Mouse (Mus musculus) neural tube, embryonic 15.5 days (tissue): Measurements from ENCODE around the gene Sec16b. TPM values are rescaled to one million over a fixed set of nuclear protein-coding genes. Genes with fewer than 3 reads are reported as not detected.
A peak's percentile ranks its signal among the peaks of the same experiment; 100 is the strongest.

Experiments
- ATAC-seq: fragments of 200-750 bp; cut with Nextera tagmentation; 2 replicates; pipeline ENCODE4 v1.8.0; 2017; ENCODE audit warnings: mild to moderate bottlenecking, moderate TSS enrichment, moderate library complexity; ENCODE audit not compliant: low FRiP score
- H3K27ac ChIP-seq: fragments of 300-500 bp; sonication (generic); replicated peaks from 2 replicates; pipeline ENCODE4 v1.5.1; 2015; ENCODE audit warnings: mild to moderate bottlenecking, inconsistent platforms
- H3K27me3 ChIP-seq: fragments of 300-500 bp; sonication (generic); replicated peaks from 2 replicates; pipeline ENCODE4 v1.6.1; 2015; ENCODE audit warnings: inconsistent platforms
- H3K36me3 ChIP-seq: fragments of 300-500 bp; sonication (generic); 2 replicates; pipeline ENCODE4 v1.6.1; 2015; ENCODE audit warnings: inconsistent platforms
- H3K4me1 ChIP-seq: fragments of 300-500 bp; sonication (generic); 2 replicates; pipeline ENCODE4 v1.6.1; 2015; ENCODE audit warnings: inconsistent platforms
- H3K4me2 ChIP-seq: fragments of 300-500 bp; sonication (generic); 2 replicates; pipeline ENCODE4 v1.6.1; 2015; ENCODE audit warnings: inconsistent platforms, mild to moderate bottlenecking, moderate library complexity
- H3K4me3 ChIP-seq: fragments of 300-500 bp; sonication (generic); replicated peaks from 2 replicates; pipeline ENCODE4 v1.5.1; 2015; ENCODE audit warnings: mild to moderate bottlenecking, inconsistent platforms
- H3K9ac ChIP-seq: fragments of 300-500 bp; sonication (generic); replicated peaks from 2 replicates; pipeline ENCODE4 v1.6.1; 2015; ENCODE audit warnings: mild to moderate bottlenecking, inconsistent platforms
- H3K9me3 ChIP-seq: fragments of 300-500 bp; sonication (generic); replicated peaks from 2 replicates; pipeline ENCODE4 v1.6.1; 2016; ENCODE audit warnings: inconsistent platforms
- WGBS: fragments of 180-500 bp; shearing (Covaris S2); methylation state at CpG from one replicate; pipeline ENCODE4 v1.1.7; 2015; ENCODE audit warnings: mixed read lengths; 5-methylcytosine and 5-hydroxymethylcytosine counted together
- polyA plus RNA-seq: library from polyadenylated mRNA; unstranded; fragments of >200 nt; fragmentation: Nextera tagmentation; extraction: Ambion mirVana; gene quantifications from 2 replicates; pipeline ENCODE4 v1.2.1, GENCODE M21; 2015

Sec16b gene
- polyA plus RNA-seq, 1 experiment from 2014 or later, result 0.45 TPM

DNA sequence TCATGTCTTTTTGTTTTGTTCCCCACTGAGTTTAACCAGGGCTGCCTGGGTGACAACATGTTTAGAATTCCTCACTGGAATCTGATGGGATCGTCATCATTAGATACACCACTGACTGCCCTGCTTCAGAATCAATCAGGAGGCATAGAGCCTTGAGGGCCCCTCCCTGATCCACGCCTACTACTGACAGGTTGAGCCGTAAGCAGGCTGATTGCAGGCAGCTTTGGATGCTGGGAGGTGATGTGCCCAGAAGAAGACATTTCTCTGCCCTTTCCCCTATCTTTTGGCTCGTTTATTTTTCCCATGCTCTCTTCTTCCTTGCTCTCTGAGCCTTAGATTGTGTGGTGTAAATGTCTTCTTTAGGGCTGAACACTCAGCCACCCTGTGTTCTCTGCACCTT is 7.8 kb downstream of the Sec16b start:
- Histone ChIP-seq H3K27me3 (0 out of 2 replicates have a peak, but pooled peaks cover 3% of the 10 kb centered on the region), H3K4me2 (no peak overlapping the region), H3K27ac (no peak overlapping the region), H3K4me3 (no peak overlapping the region), H3K9ac (no peak overlapping the region), H3K9me3 (no peaks in the 10 kb centered on the region), H3K36me3 (no peaks in the 10 kb centered on the region), H3K4me1 (peaks cover 17% of the 10 kb centered on the region)
- no peak for ATAC-seq
- WGBS, result 78% methylated on average over 4 of the region's 4 CpGs

DNA sequence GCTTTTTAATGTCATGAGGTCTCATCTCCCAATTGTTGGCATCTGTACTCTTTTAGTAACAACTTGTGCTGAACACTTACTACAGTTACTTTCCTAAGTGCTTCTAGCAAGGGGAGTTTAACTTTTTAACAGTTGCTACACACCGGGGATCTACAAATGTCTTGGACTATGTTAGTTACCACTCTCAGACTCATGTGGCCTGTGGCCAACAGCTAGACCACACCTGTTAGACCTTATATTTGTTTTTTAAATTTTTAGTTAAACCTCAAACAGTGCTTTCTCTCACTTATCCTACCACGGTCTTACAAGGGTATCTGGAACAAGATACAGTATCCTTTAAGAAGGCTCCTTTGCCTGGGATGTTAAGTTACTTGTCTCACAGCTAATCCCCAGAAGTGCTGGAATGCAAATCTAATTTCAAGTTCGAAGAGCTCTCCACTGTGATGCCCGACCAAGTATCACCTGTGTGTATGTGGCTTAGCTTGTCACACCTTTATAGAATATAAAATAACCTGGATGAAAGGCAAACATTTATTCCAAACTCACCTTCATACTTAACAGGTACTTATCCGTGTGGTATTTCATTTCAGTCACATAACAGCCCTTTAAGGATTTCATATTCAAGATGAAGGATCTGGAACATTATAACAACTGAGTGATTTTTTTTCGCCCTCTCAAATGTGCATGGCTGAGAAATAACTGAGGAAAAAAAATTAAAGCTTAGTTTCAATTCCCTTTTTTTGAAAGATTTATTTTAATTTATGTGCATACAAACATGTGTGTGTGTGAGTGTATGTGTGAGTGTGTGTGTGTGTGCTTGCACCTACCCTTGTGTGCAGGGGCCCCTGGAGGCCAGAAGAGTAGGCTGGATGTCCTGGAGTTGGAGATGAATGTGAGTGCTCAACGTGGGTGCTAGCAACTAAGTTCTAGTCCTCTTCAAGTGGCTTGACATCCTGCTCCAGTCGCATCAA is 10.6 kb downstream of the Sec16b start:
- H3K36me3 ChIP-seq, result no peaks in the 10 kb centered on the region
- H3K4me1 ChIP-seq, result peaks cover 12% of the 10 kb centered on the region
- 90% methylated on average over 8 of the region's 8 CpGs for WGBS
- no peak overlapping the region for H3K27ac ChIP-seq
- H3K9ac ChIP-seq, result no peak overlapping the region
- ATAC-seq, result no peak
- H3K9me3 ChIP-seq, result no peaks in the 10 kb centered on the region
- no peak overlapping the region for H3K4me2 ChIP-seq
- no peaks in the 10 kb centered on the region for H3K27me3 ChIP-seq
- no peak overlapping the region for H3K4me3 ChIP-seq

DNA sequence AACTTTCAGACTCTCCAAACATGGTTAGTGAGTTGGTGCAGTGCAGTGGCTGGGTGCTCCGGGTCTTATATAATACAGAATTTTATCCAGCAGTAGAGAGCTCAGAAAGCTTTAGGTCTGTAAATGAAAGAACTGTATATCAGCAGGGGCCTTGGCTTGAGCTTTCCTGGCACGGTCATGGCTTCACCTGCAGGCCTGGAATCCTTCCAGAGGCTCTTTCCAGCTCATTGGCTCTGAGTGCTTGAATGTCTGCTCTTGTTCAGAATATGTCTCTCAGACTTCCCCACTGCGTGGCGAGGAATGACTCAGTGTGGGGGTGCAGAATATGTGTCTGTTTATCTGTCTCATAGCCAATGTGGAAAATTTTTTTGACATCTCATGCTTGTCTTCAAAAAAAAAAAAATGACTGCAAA is 11.6 kb downstream of the Sec16b start:
- H3K4me3 ChIP-seq, result no peak overlapping the region
- H3K4me1 ChIP-seq, result peaks cover 12% of the 10 kb centered on the region
- no peak overlapping the region for H3K4me2 ChIP-seq
- H3K9me3 ChIP-seq, result no peaks in the 10 kb centered on the region
- 29% methylated on average over 4 of the region's 4 CpGs for WGBS
- no peaks in the 10 kb centered on the region for H3K27me3 ChIP-seq
- H3K36me3 ChIP-seq, result no peaks in the 10 kb centered on the region
- ATAC-seq, result peak; percentile 53; the same call in 1 of the 2 replicates
- no peak overlapping the region for H3K27ac ChIP-seq
- H3K9ac ChIP-seq, result no peak overlapping the region

DNA sequence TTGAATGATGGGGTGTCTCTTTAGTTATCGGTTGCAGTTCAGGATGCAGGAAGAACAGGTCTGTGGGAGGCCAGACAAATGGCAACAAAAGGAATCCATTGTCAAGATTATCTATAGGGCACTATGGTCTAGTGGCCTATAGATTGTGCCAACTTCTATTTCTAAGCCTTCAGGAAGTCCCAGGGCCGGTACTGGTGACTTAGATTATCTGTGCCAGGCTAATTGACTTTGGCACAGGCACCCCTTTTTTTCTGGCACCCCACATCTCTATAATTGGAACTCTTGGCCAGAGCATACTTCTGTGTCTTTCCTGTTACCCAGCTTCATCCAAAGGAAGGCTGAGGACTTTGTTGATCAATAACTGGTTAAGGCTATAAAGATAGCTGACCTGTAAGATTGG is 12.9 kb downstream of the Sec16b start:
- H3K27ac ChIP-seq, result no peak overlapping the region
- WGBS, result 73% methylated on average over 2 of the region's 2 CpGs
- H3K4me1 ChIP-seq, result peaks cover 12% of the 10 kb centered on the region
- ATAC-seq, result no peak; the same call in 1 of the 2 replicates
- no peaks in the 10 kb centered on the region for H3K27me3 ChIP-seq
- no peaks in the 10 kb centered on the region for H3K36me3 ChIP-seq
- H3K4me3 ChIP-seq, result no peak overlapping the region
- no peak overlapping the region for H3K9ac ChIP-seq
- H3K9me3 ChIP-seq, result no peaks in the 10 kb centered on the region
- no peak overlapping the region for H3K4me2 ChIP-seq

DNA sequence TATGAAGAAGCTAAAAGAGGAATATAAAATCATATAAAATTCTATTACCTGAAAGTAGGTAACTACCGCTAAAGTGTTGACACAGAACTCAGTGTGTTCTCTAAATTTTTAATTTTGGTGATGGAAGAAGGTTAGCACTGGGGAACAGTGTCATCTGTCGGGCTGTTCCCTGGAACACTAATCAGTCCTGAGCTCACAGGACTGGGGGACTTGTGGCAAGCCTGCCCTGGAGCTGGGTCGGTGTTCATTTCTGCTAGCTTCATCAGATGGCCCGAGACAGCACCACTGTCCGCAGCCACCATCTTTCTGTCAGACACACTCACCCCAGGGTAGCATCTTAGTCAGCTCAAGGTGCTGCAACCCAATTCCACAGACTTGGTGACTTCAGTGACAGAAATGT is 15.8 kb downstream of the Sec16b start:
- Histone ChIP-seq H3K4me2 (no peak overlapping the region), H3K9me3 (no peaks in the 10 kb centered on the region), H3K9ac (no peak overlapping the region), H3K4me3 (no peak overlapping the region), H3K27ac (no peak overlapping the region), H3K36me3 (no peaks in the 10 kb centered on the region), H3K4me1 (peaks cover 12% of the 10 kb centered on the region), H3K27me3 (no peaks in the 10 kb centered on the region)
- no peak for ATAC-seq
- 93% methylated on average over 5 of the region's 5 CpGs for WGBS

DNA sequence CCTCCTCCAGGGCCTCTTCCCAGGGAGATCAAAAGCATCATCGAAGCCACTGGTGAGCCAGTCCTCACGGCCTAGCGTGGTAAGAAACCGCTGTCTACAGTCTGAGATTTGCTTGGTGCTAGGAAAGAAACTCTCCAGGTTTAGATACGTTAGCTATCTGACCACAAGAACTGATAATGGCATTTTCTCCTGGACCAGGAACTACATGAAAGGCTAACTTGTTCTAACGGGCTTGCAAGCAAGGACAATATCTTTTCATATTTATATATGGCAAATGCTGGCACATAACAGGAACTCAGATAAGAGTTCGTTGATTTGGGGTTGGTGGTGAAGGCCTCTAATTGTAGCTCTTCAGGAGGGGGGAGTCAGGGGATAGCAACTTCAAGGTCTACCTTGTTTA is 18.2 kb downstream of the Sec16b start:
- no peak overlapping the region for H3K9ac ChIP-seq
- no peak overlapping the region for H3K4me3 ChIP-seq
- no peak for ATAC-seq
- H3K36me3 ChIP-seq, result no peaks in the 10 kb centered on the region
- no peak overlapping the region for H3K27ac ChIP-seq
- H3K9me3 ChIP-seq, result no peaks in the 10 kb centered on the region
- no peaks in the 10 kb centered on the region for H3K4me1 ChIP-seq
- no peak overlapping the region for H3K4me2 ChIP-seq
- H3K27me3 ChIP-seq, result no peaks in the 10 kb centered on the region
- 92% methylated on average over 7 of the region's 7 CpGs for WGBS

DNA sequence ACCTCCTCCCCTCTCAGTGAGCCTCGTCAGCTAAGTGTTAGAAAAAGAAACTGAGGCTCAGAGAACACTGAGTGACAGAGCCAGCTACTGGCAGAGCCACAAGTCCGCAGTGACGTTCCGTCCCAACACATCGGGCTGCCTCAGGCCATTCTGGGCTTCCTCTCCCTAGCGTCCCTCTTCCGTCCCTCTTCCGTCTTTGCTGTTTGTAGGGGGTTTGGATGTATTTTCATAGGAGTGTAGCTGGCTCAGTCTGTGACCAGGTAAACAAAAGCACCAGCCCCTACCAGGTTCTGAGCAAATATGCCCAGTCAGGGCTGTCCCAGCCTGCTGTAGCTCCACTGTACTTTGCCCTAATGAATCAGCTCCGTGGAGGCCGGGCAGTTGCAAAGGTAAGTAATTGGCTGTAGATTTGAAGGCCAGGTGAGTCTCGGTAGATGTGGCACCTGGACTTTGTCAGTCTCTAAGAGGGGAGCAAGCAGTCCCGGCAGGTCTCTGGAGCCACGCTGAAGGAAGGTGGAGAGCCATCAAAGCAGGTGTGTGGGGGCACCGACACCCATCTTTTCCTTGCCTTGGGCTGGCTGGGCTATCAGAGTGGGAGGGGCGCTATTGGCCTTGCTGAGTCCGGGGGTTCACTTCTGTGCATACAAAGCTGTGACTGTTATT is 19.3 kb downstream of the Sec16b start:
- Histone ChIP-seq H3K4me1 (no peaks in the 10 kb centered on the region), H3K27me3 (no peaks in the 10 kb centered on the region), H3K4me2 (no peak overlapping the region), H3K27ac (no peak overlapping the region), H3K36me3 (no peaks in the 10 kb centered on the region), H3K9me3 (no peaks in the 10 kb centered on the region), H3K9ac (no peak overlapping the region), H3K4me3 (no peak overlapping the region)
- 93% methylated on average over 16 of the region's 16 CpGs for WGBS
- ATAC-seq, result no peak

DNA sequence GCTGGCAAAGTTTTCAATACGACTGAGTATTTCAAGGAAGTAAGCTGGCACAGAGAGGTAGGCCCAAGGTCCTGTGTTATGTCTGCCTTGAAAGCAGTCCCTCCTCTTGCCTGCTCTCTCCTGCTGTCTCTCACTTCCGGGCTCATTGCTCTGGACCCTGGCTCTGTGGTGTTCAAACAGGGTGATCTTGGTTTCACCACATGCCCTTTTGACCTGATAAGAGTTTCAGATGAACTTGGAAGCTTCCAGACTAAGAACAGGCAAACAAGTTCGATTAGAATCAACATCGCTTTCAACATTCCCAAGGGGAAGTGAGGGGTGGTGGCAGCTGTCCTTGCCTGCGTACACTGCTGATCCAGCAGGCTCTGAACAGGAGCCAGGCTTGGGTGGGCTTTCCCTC is 20.1 kb downstream of the Sec16b start:
- Histone ChIP-seq H3K27ac (no peak overlapping the region), H3K4me2 (no peak overlapping the region), H3K4me1 (no peaks in the 10 kb centered on the region), H3K27me3 (no peaks in the 10 kb centered on the region), H3K9ac (no peak overlapping the region), H3K36me3 (no peaks in the 10 kb centered on the region), H3K9me3 (no peaks in the 10 kb centered on the region), H3K4me3 (no peak overlapping the region)
- WGBS, result 71% methylated on average over 5 of the region's 5 CpGs
- ATAC-seq, result no peak

DNA sequence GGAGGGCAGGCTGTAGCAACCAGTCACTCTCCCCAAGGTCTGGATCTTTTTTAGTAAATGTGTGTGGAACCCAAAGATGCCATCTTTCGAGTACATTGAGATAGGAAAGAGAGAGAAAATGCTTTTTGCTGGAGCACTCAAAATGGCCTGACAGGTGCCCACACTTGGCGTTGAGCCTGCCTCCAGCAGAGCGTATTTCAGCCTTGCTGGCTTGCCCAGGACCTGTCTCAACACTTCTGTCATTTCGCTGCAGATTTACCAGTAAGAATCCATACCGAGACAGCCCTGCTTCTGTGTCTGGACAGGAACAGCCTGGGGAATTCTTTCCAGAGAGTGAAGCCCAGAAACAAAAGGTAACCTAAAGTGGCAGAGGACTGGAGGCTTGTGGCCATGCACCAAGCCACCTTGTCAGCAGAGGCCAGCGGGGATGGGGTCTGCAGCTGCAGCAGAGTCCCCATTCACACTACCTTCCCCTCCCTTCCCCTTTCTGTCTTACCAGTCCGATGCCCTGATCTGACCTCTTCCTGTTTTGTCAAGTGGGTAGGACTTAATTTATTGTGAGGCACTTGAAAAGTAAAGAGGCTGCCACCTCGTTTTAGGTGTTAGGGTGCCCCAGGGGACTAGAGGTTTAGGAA is 26.4 kb downstream of the Sec16b start:
- Histone ChIP-seq H3K9ac (no peak overlapping the region), H3K27ac (no peak overlapping the region), H3K4me3 (no peak overlapping the region), H3K9me3 (no peaks in the 10 kb centered on the region), H3K4me2 (no peak overlapping the region), H3K36me3 (no peaks in the 10 kb centered on the region), H3K4me1 (0 out of 2 replicates have a peak, but pooled peaks cover 4% of the 10 kb centered on the region), H3K27me3 (peaks cover 2% of the 10 kb centered on the region; the same call in 1 of the 2 replicates)
- WGBS, result 42% methylated on average over 8 of the region's 8 CpGs
- ATAC-seq, result no peak

DNA sequence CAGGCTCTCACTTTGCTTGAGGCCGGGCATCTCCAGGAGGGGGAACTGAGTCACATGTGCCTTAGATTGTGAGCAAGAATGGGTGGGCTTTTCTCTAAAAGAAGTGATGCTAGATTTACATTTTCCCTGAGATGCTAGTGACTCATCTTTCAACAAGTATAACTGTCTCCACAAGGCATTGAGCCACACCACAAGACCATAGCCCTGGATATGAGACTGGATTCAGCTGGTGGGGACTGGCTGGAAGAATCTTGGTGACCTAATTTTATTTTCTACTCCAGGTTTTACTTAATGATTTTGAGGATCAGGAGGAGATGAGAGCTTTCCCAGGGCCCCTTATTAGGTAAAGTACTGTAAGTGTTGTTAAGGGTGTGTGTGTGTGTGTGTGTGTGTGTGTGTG is 29.0 kb downstream of the Sec16b start:
- Histone ChIP-seq H3K4me3 (no peak overlapping the region), H3K4me1 (0 out of 2 replicates have a peak, but pooled peaks cover 4% of the 10 kb centered on the region), H3K4me2 (no peak overlapping the region), H3K27me3 (peaks cover 2% of the 10 kb centered on the region; the same call in 1 of the 2 replicates), H3K9me3 (no peaks in the 10 kb centered on the region), H3K9ac (no peak overlapping the region), H3K36me3 (no peaks in the 10 kb centered on the region), H3K27ac (no peak overlapping the region)
- WGBS, result 86% methylated on average over 1 of the region's 1 CpGs
- no peak for ATAC-seq

DNA sequence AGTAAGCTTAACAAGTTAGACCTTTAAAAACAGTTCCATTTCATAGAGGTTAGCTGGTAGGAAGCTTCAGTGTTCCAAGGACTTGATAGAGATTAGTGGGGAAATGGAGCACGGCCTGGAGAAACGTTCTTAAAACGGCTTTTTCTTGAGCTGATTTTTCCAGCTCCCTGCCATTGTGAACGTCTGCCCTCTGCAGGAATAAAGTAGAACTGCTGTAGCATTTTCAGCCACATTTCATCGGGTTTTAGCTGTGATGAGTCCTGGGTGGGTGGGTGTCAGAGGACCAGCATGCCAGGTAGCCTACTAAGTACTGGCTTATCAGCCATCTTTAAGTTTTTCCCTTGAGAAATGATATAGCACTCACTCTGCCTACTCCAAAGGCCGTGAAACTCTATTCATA is 29.9 kb downstream of the Sec16b start:
- H3K4me3 ChIP-seq, result no peak overlapping the region
- no peak overlapping the region for H3K4me2 ChIP-seq
- peaks cover 2% of the 10 kb centered on the region; the same call in 1 of the 2 replicates for H3K27me3 ChIP-seq
- no peak overlapping the region for H3K27ac ChIP-seq
- H3K9me3 ChIP-seq, result no peaks in the 10 kb centered on the region
- no peaks in the 10 kb centered on the region for H3K36me3 ChIP-seq
- H3K9ac ChIP-seq, result no peak overlapping the region
- H3K4me1 ChIP-seq, result 0 out of 2 replicates have a peak, but pooled peaks cover 4% of the 10 kb centered on the region
- ATAC-seq, result peak; percentile 31; the same call in 1 of the 2 replicates
- 8% methylated on average over 6 of the region's 6 CpGs for WGBS
